Mouse (Mus musculus) heart, postnatal 14 days (tissue): Measurements from ENCODE around the gene Nup35. TPM values are rescaled to one million over a fixed set of nuclear protein-coding genes. Genes with fewer than 3 reads are reported as not detected.

ENCODE experiments used
- DNase-seq, 2 experiments: peaks; one replicate each; pipeline ENCODE4 v3.0.0; 2021 to 2022
- intact Hi-C: fragments of 180-260 bp; cut with DNase I; formaldehyde crosslinking; loops from one replicate; pipeline ENCODE4 v1.15.1; 2025
- microRNA-seq, 2 experiments: library from miRNA; unstranded; fragments of <30 nt; microRNA quantifications; one replicate each; pipeline ENCODE4 v1.2.0; 2021 to 2022
- total RNA-seq, 2 experiments: library from RNA; stranded (reverse); gene quantifications; 2 replicates each; pipeline ENCODE4 v1.2.3; 2021

Nup35 gene
- total RNA-seq, 2 experiments from 2014 or later, result 6.6 to 7.6 TPM

GRCm38 (mm10) chr2:80624523-80624922, 7.5 kb downstream of the Nup35 start:
- intact Hi-C loops, result no loop called here
- DNase-seq, result no peak

GRCm38 (mm10) chr2:80632336-80633026, 15.4 kb downstream of the Nup35 start:
- intact Hi-C loops, result no loop called here
- no peak for DNase-seq

- intact Hi-C loops, result loop anchor here (2.0 kb wide), 2 partner anchors 16 to 58 kb away; partner anchors contain the start of gene Nckap1
- peak; percentile 90 to 94 for DNase-seq
Observed at GRCm38 (mm10) chr2:80638364-80639241, 21.6 kb downstream of the Nup35 start.

- intact Hi-C loops, result loop anchor here (2.0 kb wide), 2 partner anchors 17 to 59 kb away; partner anchors contain the start of gene Nckap1
- DNase-seq, result no peak
Observed at GRCm38 (mm10) chr2:80639398-80639797, 22.4 kb downstream of the Nup35 start.

GRCm38 (mm10) chr2:80639864-80640263, 22.8 kb downstream of the Nup35 start:
- DNase-seq, result no peak
- intact Hi-C loops, result loop anchor here (2.0 to 10.0 kb wide), 3 partner anchors 17 to 285 kb away; partner anchors contain the start of gene Nckap1

- intact Hi-C loops, result no loop called here
- DNase-seq, result no peak
Observed at GRCm38 (mm10) chr2:80661414-80661813, 44.4 kb downstream of the Nup35 start.

GRCm38 (mm10) chr2:80662682-80663081, 45.6 kb downstream of the Nup35 start:
- DNase-seq, result no peak
- intact Hi-C loops, result no loop called here

GRCm38 (mm10) chr2:80667396-80667964, 50.4 kb downstream of the Nup35 start:
- intact Hi-C loops, result no loop called here
- DNase-seq, result peak in 1 of 2 experiments; percentile 2

- DNase-seq, result peak in 1 of 2 experiments; percentile 7
Observed at GRCm38 (mm10) chr2:80669868-80670666, 53.0 kb downstream of the Nup35 start.

GRCm38 (mm10) chr2:80678803-80679202, 61.8 kb downstream of the Nup35 start:
- DNase-seq, result no peak
- intact Hi-C loops, result no loop called here

More at GRCm38 (mm10) chr2:80669868-80670666, 53.0 kb downstream of the Nup35 start:
- intact Hi-C loops, result no loop called here

- no peak for DNase-seq
- intact Hi-C loops, result no loop called here
Observed at GRCm38 (mm10) chr2:80683727-80684239, 66.7 kb downstream of the Nup35 start.

GRCm38 (mm10) chr2:80684396-80685071, 67.5 kb downstream of the Nup35 start:
- intact Hi-C loops, result no loop called here
- DNase-seq, result no peak

GRCm38 (mm10) chr2:80688261-80688660, 71.2 kb downstream of the Nup35 start:
- intact Hi-C loops, result no loop called here
- DNase-seq, result no peak

- no peak for DNase-seq
- intact Hi-C loops, result no loop called here
Observed at GRCm38 (mm10) chr2:80707429-80707828, 90.4 kb downstream of the Nup35 start.

Small RNAs within 50 kb of the gene (microRNA-seq; reads per million reads assigned to microRNA genes)
- gene Mir684-1, result 0 reads per million in 2 experiments

Other genes starting within 250 kb of the Nup35 start
- 1 to 10 TPM; 5.4 to 6.0 TPM for gene Frzb, start 169.6 kb upstream of the Nup35 start, total RNA-seq
- 10 to 100 TPM; 69.9 to 72.2 TPM for gene Nckap1, start 35.9 kb upstream of the Nup35 start, total RNA-seq
- gene Dusp19, start 191 bp upstream of the Nup35 start, total RNA-seq, result 1 to 10 TPM; 7.5 to 9.5 TPM